9 mouse cellular contexts compared by ENCODE assay signal in the genomic region with DNA sequence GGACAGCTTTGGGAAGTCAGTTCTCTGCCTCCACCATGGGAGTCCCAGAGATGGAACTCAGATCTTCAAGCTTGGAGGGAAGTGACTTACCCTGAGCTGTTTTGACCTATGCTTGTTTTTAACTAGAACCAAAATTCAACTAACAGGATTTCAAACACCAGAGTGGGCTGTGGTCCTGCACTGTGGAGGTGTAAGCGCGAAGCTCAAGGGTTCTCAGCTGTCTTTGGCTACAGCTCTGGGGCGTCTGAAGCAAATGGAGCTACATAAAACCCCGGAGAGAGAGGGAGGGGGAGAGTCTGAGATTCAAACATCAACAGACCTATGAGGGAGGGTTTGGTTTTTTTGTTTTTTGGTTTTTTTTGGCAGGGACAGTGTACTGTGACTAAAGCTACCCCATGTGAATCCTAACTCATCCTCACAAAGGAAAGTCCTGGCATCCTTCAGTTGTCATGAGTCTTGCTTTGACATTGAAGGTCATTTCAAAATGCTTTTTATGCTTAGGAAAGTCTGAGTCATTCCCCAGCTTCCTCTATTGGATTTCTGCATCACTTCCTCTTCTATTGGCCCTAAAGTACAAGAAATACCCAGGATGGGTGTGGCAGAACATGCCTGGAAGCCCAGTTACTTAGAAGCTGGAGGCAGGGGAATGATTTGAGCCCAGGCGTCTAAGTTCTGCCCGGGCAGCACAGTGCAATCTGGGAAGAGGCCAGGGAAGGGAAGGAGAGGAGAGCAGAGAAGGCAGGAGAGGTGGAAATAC. TPM values are rescaled to one million over a fixed set of nuclear protein-coding genes. Genes with fewer than 3 reads are reported as not detected.
DNase-seq lines count a peak whose midpoint lies in the region; ATAC-seq and TF ChIP-seq lines count a peak whose summit lies in the region.
"Had no signal": no experiment of that assay in that cellular context is flagged by ENCODE, and none has a peak within 500 bp of the region (broad histone marks: within the 10 kb centered on the region; RNA-seq: fewer than 3 reads in every experiment).

No protein-coding gene starts in this region.

- H3K27me3 ChIP-seq in heart, adult 2 months (ENCODE audit: control insufficient read depth, insufficient read depth, low read length): no peaks in the 10 kb centered on the region
- no peaks in the 10 kb centered on the region for H3K27me3 ChIP-seq in liver, embryonic 13.5 days
- H3K27me3 ChIP-seq in stomach, embryonic 16.5 days (ENCODE audit: control insufficient read depth, insufficient read depth, low read length): no peaks in the 10 kb centered on the region
- H3K27me3 ChIP-seq in forebrain, postnatal 0 days (ENCODE audit: insufficient read depth, low read length): no peaks in the 10 kb centered on the region
- H3K27me3 ChIP-seq: midbrain, embryonic 12.5 days had no signal

- H3K9me3 ChIP-seq in liver, embryonic 13.5 days (replicated peaks): no peaks in the 10 kb centered on the region
- no peaks in the 10 kb centered on the region for H3K9me3 ChIP-seq in stomach, embryonic 16.5 days (replicated peaks; ENCODE audit: control insufficient read depth, low read length)
- no peaks in the 10 kb centered on the region for H3K9me3 ChIP-seq in forebrain, postnatal 0 days (ENCODE audit: low read length)
- H3K9me3 ChIP-seq: midbrain, embryonic 12.5 days had no signal

- peak; percentile 35; the same call in 1 of the 2 replicates for TF ChIP-seq EP300 in heart, adult 2 months (IDR thresholded peaks at IDR 0.05; ENCODE audit: insufficient read depth, low read depth, low read length)

- ATAC-seq in liver, embryonic 13.5 days (ENCODE audit: low read depth): no peak
- ATAC-seq in stomach, embryonic 16.5 days (ENCODE audit: insufficient read depth, low FRiP score): peak; percentile 57; the same call in 1 of the 2 replicates
- no peak for ATAC-seq in forebrain, postnatal 0 days

- 25% methylated on average over 6 of the region's 6 CpGs for WGBS in heart, adult 2 months
- WGBS in liver, embryonic 13.5 days (ENCODE audit: insufficient replicate concordance): 48% methylated on average over 6 of the region's 6 CpGs
- WGBS in stomach, embryonic 16.5 days: 50% methylated on average over 6 of the region's 6 CpGs
- WGBS in forebrain, postnatal 0 days: 77% methylated on average over 6 of the region's 6 CpGs

- peak; percentile 50 for DNase-seq in adrenal gland, postnatal 10 days
- DNase-seq in adrenal gland, postnatal 25 days: no peak
- DNase-seq in ES-CJ7 (ENCODE audit: low read depth, low spot score): peak; percentile 73
- DNase-seq in heart, adult 2 months: peak; percentile 70 to 78
- no peak for DNase-seq in liver, embryonic 13.5 days
- no peak for DNase-seq in forebrain, postnatal 0 days
- no peak for DNase-seq in left cerebral cortex, adult 18-20 months (ENCODE audit: low spot score in 2 of 2)

- peaks cover 31% of the 10 kb centered on the region for H3K4me1 ChIP-seq in heart, adult 2 months (ENCODE audit: control insufficient read depth, insufficient read depth, low read length)
- H3K4me1 ChIP-seq in liver, embryonic 13.5 days (replicated peaks): peaks cover 55% of the 10 kb centered on the region
- H3K4me1 ChIP-seq in stomach, embryonic 16.5 days (ENCODE audit: control insufficient read depth, insufficient read depth, low read length): peaks cover 26% of the 10 kb centered on the region
- no peaks in the 10 kb centered on the region for H3K4me1 ChIP-seq in forebrain, postnatal 0 days (ENCODE audit: insufficient read depth)

- H3K4me2 ChIP-seq in liver, embryonic 13.5 days: no peak overlapping the region
- H3K4me2 ChIP-seq in stomach, embryonic 16.5 days (ENCODE audit: low read depth, low read length): no peak overlapping the region
- no peak overlapping the region for H3K4me2 ChIP-seq in forebrain, postnatal 0 days (ENCODE audit: low read depth)
- H3K4me2 ChIP-seq: midbrain, embryonic 12.5 days had no signal

- peak overlapping the region; percentile 49; the same call in 1 of the 2 replicates for H3K9ac ChIP-seq in heart, adult 2 months (ENCODE audit: low read depth, low read length)
- no peak overlapping the region for H3K9ac ChIP-seq in liver, embryonic 13.5 days
- no peak overlapping the region for H3K9ac ChIP-seq in stomach, embryonic 16.5 days (ENCODE audit: low read length)
- H3K9ac ChIP-seq in forebrain, postnatal 0 days: no peak overlapping the region
- H3K9ac ChIP-seq: midbrain, embryonic 12.5 days had no signal

- H3K27ac ChIP-seq in heart, adult 2 months: peak overlapping the region; percentile 95
- peak overlapping the region; percentile 31 for H3K27ac ChIP-seq in liver, embryonic 13.5 days
- H3K27ac ChIP-seq in stomach, embryonic 16.5 days (ENCODE audit: low read length): peak overlapping the region; percentile 76
- H3K27ac ChIP-seq in forebrain, postnatal 0 days (ENCODE audit: low read depth, low read length): no peak overlapping the region
- H3K27ac ChIP-seq: midbrain, embryonic 12.5 days had no signal

- H3K4me3 ChIP-seq in heart, adult 2 months: no peak overlapping the region
- no peak overlapping the region for H3K4me3 ChIP-seq in liver, embryonic 13.5 days (replicated peaks)
- H3K4me3 ChIP-seq in stomach, embryonic 16.5 days (replicated peaks; ENCODE audit: low read length): no peak overlapping the region
- H3K4me3 ChIP-seq in forebrain, postnatal 0 days (ENCODE audit: low read depth, low read length): no peak overlapping the region
- H3K4me3 ChIP-seq: midbrain, embryonic 12.5 days had no signal

- peaks cover 4% of the 10 kb centered on the region for H3K36me3 ChIP-seq in heart, adult 2 months (ENCODE audit: control insufficient read depth, insufficient read depth, low read length)
- no peaks in the 10 kb centered on the region for H3K36me3 ChIP-seq in liver, embryonic 13.5 days
- no peaks in the 10 kb centered on the region for H3K36me3 ChIP-seq in stomach, embryonic 16.5 days (ENCODE audit: control insufficient read depth, insufficient read depth, low read length)
- no peaks in the 10 kb centered on the region for H3K36me3 ChIP-seq in forebrain, postnatal 0 days (ENCODE audit: insufficient read depth)
- H3K36me3 ChIP-seq: midbrain, embryonic 12.5 days had no signal

- H3K79me2 ChIP-seq in heart, adult 2 months (replicated peaks; ENCODE audit: control insufficient read depth, insufficient read depth, low read length): no peaks in the 10 kb centered on the region

- 0 out of 2 replicates have a peak, but pooled peaks have one; percentile 29 for TF ChIP-seq POLR2A in heart, adult 2 months (IDR thresholded peaks at IDR 0.05; ENCODE audit: insufficient read depth, low read depth, low read length)

- TF ChIP-seq CTCF in heart, adult 2 months (IDR thresholded peaks at IDR 0.05): no peak
- no peak for TF ChIP-seq CTCF in forebrain, postnatal 0 days (IDR thresholded peaks at IDR 0.05; ENCODE audit: low read depth)

- intact Hi-C loops in heart, adult 2 months (cut with DNase I): no loop called here

RNA-seq across cellular contexts. Expression of gene Mcl1, which starts 8.1 kb away (rescaled TPM):
- 100 to 1,000 TPM; 116 to 144 TPM for total RNA-seq in adrenal gland, postnatal 10 days (2021)
- 165 and 167 TPM in 2 replicates for total RNA-seq in adrenal gland, postnatal 25 days (2021)
- total RNA-seq in heart, adult 2 months (2021): 100 to 1,000 TPM; 134 to 139 TPM
- polyA plus RNA-seq in heart, adult 2 months (2012; rRNA removed): 39.1 and 64.4 TPM in 2 replicates
- 31.8 and 33.3 TPM in 2 replicates for polyA plus RNA-seq in liver, embryonic 13.5 days (2015; fragmentation: Nextera tagmentation; extraction: Ambion mirVana)
- 16.5 and 20.5 TPM in 2 replicates for polyA plus RNA-seq in stomach, embryonic 16.5 days (2015; fragmentation: Nextera tagmentation; extraction: Ambion mirVana)
- total RNA-seq in forebrain, postnatal 0 days (2014; rRNA removed): 131 and 137 TPM in 2 replicates
- polyA plus RNA-seq in forebrain, postnatal 0 days (2015; fragmentation: Nextera tagmentation; extraction: Ambion mirVana): 42.9 and 46.6 TPM in 2 replicates
- total RNA-seq in left cerebral cortex, adult 18-20 months (2021): 10 to 100 TPM; 59.7 to 64.1 TPM

RNA-seq across cellular contexts. Expression of gene Ensa, which starts 25.7 kb away (rescaled TPM):
- 10 to 100 TPM; 67.8 to 68.1 TPM for total RNA-seq in adrenal gland, postnatal 10 days (2021)
- 86.4 and 93.1 TPM in 2 replicates for total RNA-seq in adrenal gland, postnatal 25 days (2021)
- total RNA-seq in heart, adult 2 months (2021): 10 to 100 TPM; 71.5 to 77.7 TPM
- 17.4 and 28.3 TPM in 2 replicates for polyA plus RNA-seq in heart, adult 2 months (2012; rRNA removed)
- 33.4 and 36.8 TPM in 2 replicates for polyA plus RNA-seq in liver, embryonic 13.5 days (2015; fragmentation: Nextera tagmentation; extraction: Ambion mirVana)
- polyA plus RNA-seq in stomach, embryonic 16.5 days (2015; fragmentation: Nextera tagmentation; extraction: Ambion mirVana): 70.3 and 73.0 TPM in 2 replicates
- total RNA-seq in forebrain, postnatal 0 days (2014; rRNA removed): 140 and 146 TPM in 2 replicates
- polyA plus RNA-seq in forebrain, postnatal 0 days (2015; fragmentation: Nextera tagmentation; extraction: Ambion mirVana): 145 and 151 TPM in 2 replicates
- 100 to 1,000 TPM; 351 to 360 TPM for total RNA-seq in left cerebral cortex, adult 18-20 months (2021)

RNA-seq across cellular contexts. Expression of gene Adamtsl4, which starts 37.3 kb away (rescaled TPM):
- 10 to 100 TPM; 13.3 to 13.4 TPM for total RNA-seq in adrenal gland, postnatal 10 days (2021)
- total RNA-seq in adrenal gland, postnatal 25 days (2021): 5.6 and 6.1 TPM in 2 replicates
- total RNA-seq in heart, adult 2 months (2021): 10 to 100 TPM; 39.2 to 51.4 TPM
- 36.2 and 46.2 TPM in 2 replicates for polyA plus RNA-seq in heart, adult 2 months (2012; rRNA removed)
- polyA plus RNA-seq in liver, embryonic 13.5 days (2015; fragmentation: Nextera tagmentation; extraction: Ambion mirVana): 0.37 and 0.83 TPM in 2 replicates
- polyA plus RNA-seq in stomach, embryonic 16.5 days (2015; fragmentation: Nextera tagmentation; extraction: Ambion mirVana): 13.3 and 20.5 TPM in 2 replicates
- 0.81 and 1.8 TPM in 2 replicates for total RNA-seq in forebrain, postnatal 0 days (2014; rRNA removed)
- 0.67 and 2.0 TPM in 2 replicates for polyA plus RNA-seq in forebrain, postnatal 0 days (2015; fragmentation: Nextera tagmentation; extraction: Ambion mirVana)
- 1 to 10 TPM; 4.4 to 8.2 TPM for total RNA-seq in left cerebral cortex, adult 18-20 months (2021)

Comparison
In these comparisons a context has a peak if more than half of its experiments do, and no peak if none do; other contexts are left out.
1. DNase-seq: peak in adrenal gland, postnatal 10 days (single experiment), ES-CJ7 (single experiment) and heart, adult 2 months (2 of 2); none in adrenal gland, postnatal 25 days (single experiment), liver, embryonic 13.5 days (single experiment), forebrain, postnatal 0 days (single experiment) and left cerebral cortex, adult 18-20 months (0 of 2).